Mouse (Mus musculus) mesoderm, embryonic 11.5 days (tissue): ENCODE data around the gene Tada2b.

ENCODE experiments used
- DNase-seq: peaks from one replicate; pipeline ENCODE4 v3.0.0-alpha.2; 2012; ENCODE audit warnings: low read depth, low spot score

Gene Tada2b

GRCm38 (mm10) chr5:36480398-36480797, 3.7 kb downstream of the Tada2b start:
- DNase-seq = no peak

DNA sequence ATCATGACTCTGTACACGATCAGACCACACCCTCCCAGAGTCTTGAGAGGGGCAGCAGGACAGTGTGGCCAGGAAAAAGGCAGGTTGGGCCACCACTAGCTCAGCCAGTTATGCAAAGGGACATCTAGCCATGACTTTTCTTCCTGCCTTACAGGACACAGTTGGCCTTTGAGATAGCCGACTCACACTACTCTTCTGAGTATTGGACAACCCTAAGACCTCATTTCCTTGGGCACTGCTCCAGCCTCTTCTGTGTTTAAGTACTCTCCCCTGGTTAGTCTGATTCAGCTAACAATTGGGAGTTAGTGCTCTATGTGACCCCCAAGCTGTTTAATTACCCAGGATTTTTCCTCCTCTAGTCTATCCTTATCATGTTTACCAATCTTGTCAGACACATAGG, 4.3 kb downstream of the Tada2b start:
- no peak for DNase-seq

- no peak for DNase-seq
Measured at GRCm38 (mm10) chr5:36478540-36479420, 5.3 kb downstream of the Tada2b start.

GRCm38 (mm10) chr5:36477486-36477885, 6.6 kb downstream of the Tada2b start:
- no peak for DNase-seq

GRCm38 (mm10) chr5:36474283-36474682, 9.8 kb downstream of the Tada2b start:
- DNase-seq = peak; percentile 77

DNA sequence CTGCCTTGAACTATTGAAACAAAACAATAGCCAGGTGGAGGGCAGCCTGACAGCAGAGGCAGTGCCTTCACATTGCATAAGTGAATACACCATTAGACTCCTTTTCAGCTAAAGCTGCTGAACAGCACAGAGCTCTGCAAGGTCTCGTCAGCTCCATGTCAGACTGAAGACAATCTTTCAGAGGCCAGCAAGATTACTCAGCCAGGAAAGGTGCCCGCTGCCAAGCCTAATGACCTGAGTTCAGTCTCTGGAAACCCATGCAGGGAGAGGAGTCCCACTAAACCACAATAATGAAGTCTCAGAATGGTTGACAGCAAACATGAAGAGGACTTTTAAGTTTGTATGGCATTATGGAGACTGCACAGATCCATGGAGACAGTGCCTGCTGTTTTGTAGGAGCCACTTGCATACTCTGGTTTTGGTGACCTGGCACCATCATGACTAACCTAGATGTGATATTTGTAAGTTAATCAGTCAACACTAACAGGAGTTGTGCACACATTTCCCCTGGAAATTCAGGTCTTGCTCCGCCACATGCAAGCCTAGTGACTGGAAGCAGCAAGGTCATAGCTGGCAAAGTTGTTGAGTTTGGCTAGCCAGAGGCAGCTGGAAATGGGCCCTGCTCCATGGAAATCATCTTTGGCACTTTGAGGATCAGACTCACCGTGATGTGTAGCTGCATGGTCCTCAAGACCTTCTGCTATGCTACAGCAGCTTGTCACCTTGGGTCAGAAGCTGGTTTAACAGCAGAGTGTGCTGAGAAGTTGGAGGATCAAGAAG, 11.0 kb downstream of the Tada2b start:
- no peak for DNase-seq

- no peak for DNase-seq
Measured at GRCm38 (mm10) chr5:36471206-36471605, 12.9 kb downstream of the Tada2b start.

DNA sequence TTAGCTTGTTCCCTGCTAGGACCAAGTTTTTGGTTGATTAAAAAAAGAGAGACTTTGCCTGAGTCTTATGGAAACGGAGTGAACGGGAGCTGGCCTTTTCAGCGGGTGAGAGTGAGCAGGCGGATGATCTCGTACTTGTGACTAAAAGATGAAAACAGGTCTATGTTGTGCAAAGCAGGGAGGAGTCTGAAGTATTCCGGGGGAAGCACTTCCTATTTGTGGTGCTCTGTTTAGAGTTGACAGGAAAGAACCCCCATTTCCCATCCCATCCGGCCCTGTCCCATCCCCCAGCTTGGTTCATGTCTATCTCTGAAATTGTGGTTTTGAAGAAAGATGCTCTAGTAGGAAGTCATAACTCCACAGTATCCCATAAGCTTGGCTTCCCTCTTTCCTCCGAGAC, 18.2 kb downstream of the Tada2b start:
- no peak for DNase-seq

DNA sequence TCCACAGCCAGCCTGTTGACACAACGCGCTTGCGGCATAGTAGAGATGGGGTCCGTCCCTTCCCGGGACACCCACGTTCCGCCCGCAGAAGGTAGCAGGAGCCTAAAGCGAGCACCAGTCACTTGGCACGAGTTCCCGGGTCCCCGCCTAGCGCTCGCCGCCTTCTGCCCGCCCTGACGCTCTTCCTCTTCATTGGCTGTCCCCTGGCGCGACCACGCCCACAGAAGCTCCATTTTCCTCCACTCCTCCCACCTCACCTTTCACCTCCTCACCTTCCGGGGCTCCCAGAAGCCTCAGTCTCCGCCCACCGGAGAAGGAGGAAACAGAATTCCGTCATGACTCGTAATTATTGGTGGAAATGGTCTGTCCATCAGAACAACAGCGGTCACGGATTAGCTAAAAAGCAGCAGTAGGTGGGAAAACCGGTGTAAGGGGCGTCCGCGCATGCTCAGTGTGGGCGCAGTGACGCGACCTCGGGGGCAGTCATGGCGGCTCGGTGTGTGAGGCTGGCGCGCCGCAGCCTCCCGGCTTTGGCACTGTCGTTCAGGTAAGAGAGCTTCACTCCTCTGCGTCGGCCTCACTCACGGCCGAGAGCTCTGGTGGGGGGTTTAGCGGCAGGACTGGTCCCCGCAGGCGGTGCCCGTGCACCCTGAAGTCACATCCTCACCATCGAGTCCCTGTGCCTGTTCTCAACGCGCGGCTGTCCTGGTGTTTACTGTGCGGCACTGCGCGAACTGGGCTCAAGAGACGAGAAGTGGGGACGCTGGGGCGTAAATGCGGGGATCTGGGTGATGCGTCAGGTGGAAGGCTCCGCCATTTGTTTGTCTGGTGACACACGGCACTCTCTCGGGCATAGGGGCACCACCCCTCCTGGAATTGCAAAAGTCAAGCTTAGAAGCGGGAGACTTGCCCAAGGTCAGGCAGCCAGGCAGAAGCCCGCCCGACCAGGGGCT, 19.1 kb downstream of the Tada2b start, which contains the start of gene Grpel1:
Grpel1 (plus strand) TSS at position 290 of the 953 bp plus-strand sequence.
- DNase-seq = peak; percentile 100

- DNase-seq = no peak
Measured at GRCm38 (mm10) chr5:36463391-36463790, 20.7 kb downstream of the Tada2b start.

- peak; percentile 81 for DNase-seq
Measured at GRCm38 (mm10) chr5:36462810-36463209, 21.3 kb downstream of the Tada2b start.

DNA sequence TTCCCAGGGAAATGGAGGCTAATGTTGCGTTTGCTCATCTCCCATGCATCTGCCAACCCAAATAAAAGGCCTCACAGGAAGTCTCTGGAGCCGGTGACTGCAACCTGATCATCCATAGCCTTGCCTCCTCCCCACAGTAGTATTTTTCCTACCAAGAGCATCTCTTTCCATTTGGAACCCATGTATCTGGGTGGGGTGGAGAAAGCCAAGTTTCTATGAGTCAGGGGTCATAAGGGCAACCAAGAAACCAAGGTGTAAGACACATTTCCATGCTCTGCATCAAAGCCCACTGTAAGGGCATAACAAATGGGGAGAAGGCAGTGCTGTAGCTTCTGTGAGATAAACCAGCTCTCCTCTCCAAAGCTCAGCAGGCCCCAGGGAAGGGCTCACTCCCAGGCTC, 22.9 kb downstream of the Tada2b start:
- no peak for DNase-seq

DNA sequence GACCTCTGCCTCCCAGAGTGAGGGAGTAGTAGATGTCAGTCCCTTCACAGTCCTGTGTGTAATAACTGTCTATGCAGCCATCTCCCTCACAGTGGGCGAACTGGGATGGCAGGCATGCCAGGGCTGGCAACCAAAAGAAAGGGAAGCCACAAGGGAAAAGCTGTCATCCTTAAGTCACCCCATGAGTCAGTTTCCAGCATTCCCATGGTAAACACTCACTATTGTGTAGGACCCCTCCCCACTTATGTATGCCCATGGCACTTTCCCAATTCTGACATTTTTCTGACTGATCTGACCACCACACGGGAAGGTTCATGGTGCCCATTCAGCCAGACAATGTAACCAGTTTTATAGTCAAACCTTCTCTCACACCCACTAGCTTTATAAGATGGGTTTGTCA, 23.4 kb downstream of the Tada2b start:
- DNase-seq = no peak

DNA sequence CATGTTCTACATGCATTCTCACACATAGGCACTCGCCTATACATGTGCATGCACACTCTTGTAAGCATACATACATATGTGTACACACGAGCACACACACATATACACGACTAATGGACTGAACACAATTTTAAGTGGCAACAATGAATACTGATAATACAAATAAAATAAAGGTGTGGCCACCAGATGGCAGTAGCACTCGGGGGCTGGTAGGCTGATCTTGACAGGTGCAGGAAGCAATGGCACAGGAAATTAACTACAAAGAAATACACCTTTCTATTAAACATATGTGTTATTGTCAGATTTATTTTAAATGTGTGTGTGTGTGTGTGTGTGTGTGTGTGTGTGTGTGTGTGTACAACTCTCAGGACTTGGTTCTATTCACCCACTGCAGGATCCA, 25.2 kb downstream of the Tada2b start:
- peak; percentile 43 for DNase-seq

DNA sequence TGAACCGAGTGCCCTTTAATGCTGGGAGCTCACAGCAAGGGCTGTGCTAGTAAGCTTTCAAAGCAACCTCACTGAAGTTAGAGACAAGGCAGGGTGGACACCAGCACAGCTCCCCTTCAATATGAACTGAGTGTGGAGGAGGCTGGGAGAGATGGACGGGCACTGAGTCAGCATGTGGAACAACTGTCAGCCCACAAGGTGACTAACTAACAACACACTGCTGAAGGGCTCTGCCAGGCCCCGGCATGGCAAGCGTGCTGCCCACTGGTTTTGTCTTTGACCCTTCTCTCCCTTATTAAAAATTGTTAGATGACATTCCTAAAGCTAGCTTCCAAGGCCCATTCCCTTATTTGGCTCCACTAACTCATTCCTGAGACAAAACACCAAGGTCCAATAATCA, 26.4 kb downstream of the Tada2b start:
- no peak for DNase-seq

- no peak for DNase-seq
Measured at GRCm38 (mm10) chr5:36452821-36453220, 31.3 kb downstream of the Tada2b start.

GRCm38 (mm10) chr5:36451872-36452389, 32.2 kb downstream of the Tada2b start:
- DNase-seq = no peak

DNA sequence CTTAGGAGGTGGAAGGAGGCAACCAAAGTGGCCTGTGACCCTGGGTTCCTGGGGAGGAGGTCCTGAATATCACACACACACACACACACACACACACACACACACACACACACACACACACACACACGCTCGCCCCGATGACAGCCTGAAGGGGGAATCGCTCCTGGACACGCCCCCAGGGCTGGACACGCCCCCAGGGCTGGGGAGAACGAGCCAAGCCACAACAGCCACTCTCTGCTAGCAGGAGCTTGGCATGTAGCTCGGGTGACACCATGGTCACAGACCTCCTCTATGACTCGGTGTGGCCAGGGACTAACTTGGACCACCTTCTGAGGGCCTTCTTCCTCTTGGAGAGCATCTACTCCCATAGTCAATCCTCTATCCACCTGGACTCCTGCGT, 33.0 kb downstream of the Tada2b start:
- DNase-seq = no peak

DNA sequence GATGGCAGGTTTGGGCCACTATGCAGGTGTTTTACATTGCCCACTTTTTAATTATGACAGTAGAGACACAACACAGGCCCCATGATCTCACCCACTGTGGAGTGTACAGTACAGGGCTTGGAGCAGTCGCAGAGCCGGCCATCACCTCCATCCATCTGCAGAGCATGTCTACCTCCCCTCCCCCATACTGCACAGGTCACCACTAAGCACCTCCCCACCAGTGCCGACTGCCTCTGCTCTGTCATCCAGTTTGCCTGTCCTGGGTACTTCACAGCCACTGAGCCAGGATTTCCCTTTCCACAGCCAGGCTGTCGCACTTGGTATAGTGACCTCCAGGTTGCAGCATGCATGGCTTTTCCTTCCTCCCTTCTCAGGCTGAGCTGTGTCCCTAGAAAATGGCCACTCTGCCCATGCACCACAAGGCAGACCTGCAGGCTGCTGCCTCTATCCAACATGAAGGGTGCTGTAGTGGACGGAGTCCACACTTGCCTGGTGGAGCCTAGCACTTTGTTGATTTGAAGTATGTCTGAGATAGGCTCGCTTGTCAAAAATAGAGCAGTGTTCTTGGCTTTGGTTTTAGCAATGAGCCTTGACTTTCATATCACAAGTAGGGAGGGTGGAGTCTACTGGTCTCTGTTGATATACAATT, 34.3 kb downstream of the Tada2b start:
- no peak for DNase-seq

DNA sequence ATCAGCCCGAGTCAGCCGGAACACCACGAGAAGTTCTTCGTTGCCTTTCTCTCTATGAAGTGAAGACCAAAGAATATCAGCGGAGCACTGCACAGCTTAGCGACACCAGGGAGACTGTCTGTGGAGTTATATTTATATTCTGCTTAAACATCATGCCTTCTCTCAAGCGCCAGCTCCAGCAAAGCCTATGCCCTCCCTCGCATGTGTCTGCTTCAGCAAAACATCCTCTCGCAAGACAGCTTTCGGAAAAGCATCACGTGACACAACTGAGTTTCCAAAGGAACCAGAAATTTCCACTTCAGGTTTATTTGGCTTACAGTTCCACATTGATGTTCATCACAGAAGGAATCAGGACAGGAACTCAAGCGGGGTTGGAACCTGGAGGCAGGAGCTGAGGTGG, 36.2 kb downstream of the Tada2b start:
- DNase-seq = no peak
